Mouse (Mus musculus) G1E (cell line): ENCODE measurements at regions not wholly inside any gene's neighbourhood (a gene's known extent, or its start where the extent isn't known, plus 50 kb on each side); places are given as distances from the start of the nearest gene placed in this dataset.

ENCODE experiments used
- CTCF ChIP-seq: IDR thresholded peaks from 2 replicates; pipeline ENCODE4 v1.5.1; 2012; ENCODE audit warnings: low read depth, low read length, inconsistent platforms, mixed read lengths
- GATA2 ChIP-seq: IDR thresholded peaks from 2 replicates; pipeline ENCODE4 v1.6.1; 2012; ENCODE audit warnings: low read depth, low read length, inconsistent platforms, borderline replicate concordance
- TAL1 ChIP-seq: conservative IDR thresholded peaks from 2 replicates; pipeline ENCODE4 v1.6.1; 2012; ENCODE audit warnings: low read depth, low read length, inconsistent platforms, mixed read lengths

- no peak for TF ChIP-seq TAL1
- TF ChIP-seq CTCF = no peak
- no peak for TF ChIP-seq GATA2
Measured at GRCm38 (mm10) chr5:12938162-12938852, 186.9 kb upstream of the Sema3a start.
